Mouse (Mus musculus) A20 (cell line): Measurements from ENCODE around the gene Gm20683.
"Not testable (repeated sequence)": the region's sequence is repeated elsewhere in the genome, so short reads cannot be mapped to it uniquely, and the experiment has no call there.

Experiments used
- DNase-seq: peaks from one replicate; pipeline ENCODE4 v3.0.0-alpha.2; 2011; ENCODE audit warnings: low read depth, low spot score

The Gm20683 gene

DNA sequence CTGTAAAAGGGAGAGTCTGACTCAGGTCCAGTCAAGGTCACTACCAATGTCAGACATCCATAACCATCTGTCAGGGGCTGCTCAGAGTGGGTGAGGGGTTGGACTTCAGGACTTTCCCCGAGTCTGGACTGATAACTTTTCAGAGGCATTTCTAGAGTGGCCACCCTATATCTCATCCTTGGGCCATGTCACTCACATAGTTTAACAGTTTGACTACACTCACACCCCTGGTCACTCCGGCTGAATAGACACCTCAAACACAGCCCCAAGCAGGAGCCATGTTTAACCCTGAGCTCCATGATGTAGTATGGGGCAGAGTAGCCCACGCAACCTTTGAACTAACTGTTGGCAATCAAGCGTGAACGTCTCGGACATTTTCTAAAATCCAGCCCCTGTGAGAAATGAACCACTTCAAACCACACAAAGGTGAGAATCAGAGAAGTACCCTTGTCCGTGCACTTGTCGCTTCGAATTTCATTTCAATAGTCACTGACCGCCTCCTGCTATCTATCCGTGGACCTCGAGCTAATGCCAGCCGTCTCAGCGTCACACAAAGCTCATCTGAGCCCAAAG, 32.7 kb upstream of the Gm20683 start:
- no peak for DNase-seq

DNA sequence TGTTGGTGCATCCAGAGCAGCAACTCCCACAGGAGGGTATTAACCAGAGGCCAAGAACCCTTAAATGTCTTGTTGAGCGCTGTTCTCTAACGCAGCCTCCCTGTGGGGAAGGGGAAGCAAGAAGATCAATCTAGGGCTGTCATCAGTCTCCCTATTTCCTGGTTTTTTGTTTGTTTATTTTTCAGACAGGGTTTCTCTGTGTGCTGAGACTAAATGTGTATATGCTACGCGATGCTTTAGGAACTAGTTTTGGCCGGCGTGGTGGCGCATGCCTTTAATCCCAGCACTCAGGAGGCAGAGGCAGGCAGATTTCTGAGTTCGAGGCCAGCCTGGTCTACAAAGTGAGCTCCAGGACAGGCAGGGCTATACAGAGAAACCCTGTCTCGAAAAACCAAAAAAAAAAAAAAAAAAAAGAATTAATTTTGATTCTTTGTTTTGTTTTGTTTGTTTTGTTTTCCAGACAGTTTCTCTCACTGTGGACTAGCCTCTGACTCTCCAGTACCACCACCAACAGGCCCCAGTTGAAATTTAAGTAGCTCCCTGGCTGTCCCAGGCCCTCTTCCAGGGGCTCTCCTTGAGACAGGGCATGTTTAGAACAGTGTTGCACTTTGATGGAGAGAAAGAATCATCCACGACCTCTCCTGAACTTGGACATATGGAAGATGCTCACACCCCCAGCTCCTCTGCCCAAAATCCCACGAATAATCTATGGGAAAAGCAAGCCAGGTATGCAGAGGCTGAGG, 32.0 kb upstream of the Gm20683 start:
- DNase-seq: no peak

DNA sequence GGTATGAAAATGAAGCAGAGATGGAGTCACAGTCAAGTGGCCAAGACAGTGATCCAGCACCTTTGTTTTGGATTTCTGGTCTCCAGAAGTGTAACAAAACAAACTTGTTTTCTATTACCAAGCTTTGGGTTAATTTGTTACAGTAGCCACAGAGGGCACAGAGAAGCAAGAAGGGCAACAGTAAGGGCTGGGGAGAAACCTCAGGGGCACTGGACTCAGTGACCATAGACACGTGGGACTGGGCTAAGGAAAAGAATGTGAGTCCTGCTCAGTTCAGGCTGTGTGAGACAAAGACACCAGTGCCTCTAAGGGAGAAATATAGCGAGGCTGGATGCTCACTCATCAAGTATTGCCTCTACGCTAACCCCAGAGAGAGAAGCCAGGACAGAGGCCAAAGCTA, 31.1 kb upstream of the Gm20683 start:
- no peak for DNase-seq

DNA sequence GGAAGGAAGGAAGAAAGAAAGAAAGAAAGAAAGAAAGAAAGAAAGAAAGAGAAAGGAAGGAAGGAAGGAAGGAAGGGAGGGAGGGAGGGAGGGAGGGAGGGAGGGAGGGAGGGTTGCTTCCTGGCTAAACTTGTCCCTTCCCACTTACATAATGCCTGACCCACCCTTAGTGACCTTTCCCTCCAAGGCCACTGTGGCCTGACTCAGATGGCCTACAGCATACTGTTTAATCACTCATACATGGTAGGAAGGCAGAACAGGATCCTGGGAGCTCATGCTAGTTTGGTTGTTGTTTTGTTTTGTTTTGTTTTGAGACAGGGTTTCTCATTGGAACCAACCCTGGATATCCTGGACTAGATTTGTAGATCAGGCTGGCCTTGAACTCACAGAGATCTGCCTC, 30.0 kb upstream of the Gm20683 start:
- DNase-seq: not testable (repeated sequence)

DNA sequence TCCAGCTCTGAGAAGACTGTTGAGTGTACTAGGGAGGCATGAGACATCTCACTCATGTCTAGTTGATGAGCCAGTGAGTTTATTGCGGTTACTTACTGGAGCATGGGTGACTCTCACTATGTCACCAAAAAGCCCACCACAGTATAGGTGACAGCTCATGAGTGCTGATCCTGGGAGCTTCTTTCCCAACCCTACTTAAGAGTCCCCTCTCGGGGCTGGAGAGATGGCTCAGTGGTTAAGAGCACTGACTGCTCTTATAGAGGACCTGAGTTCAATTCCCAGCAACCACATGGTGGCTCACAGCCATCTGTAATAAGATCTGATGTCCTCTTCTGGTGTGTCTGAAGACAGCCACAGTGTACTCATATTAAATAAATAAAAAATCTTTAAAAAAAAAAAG, 28.4 kb upstream of the Gm20683 start:
- no peak for DNase-seq

DNA sequence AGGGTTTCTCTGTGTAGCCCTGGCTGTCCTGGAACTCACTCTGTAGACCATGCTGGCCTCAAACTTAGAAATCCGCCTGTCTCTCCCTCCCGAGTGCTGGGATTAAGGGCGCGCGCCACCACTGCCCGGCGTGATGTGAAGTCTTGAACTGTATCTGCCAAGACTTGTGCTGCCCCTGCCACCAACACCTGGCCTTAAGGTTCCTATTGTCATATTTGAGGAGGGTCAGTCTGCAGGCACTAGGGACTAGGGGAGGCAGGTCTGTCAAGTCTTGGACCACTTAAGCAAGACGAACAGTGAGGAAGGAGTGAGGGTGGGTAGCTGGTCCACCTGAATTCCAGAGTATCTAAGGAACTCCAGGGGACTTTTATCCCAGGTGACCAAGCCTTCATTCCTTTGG, 27.9 kb upstream of the Gm20683 start:
- DNase-seq: no peak

DNA sequence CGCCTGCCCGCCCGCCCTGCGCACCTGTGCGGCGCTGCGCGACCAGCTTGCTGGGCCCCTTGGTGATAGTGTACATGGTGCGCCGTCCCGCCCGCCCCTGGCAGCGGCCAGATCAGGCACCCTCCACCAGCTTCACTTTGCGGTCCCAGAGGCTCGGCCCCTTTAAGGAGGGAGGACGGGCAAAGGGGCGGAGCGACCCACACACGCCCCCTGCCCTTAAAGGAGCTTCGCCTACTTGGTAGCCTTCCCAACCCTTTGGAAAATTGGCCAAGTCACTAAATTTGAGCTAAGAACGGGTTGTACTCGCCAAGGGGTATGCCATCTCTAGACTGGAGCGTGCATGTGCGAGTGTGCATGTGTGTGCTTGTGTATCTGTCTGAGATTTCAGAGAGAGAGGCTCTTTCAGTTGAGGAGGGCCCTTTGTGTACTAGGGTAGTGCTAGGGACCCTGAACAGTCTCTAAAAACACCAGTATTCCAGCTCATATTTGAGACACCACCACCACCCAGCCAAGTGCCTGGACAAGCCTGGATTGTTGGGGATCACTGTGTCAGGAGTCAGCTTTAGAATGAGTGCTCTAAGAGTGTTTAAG, 27.1 kb upstream of the Gm20683 start, which contains the start of gene Mcrip2:
TSS of gene Mcrip2 (minus strand) at position 164 of the 591 bp plus-strand sequence.
- DNase-seq: peak; percentile 80

DNA sequence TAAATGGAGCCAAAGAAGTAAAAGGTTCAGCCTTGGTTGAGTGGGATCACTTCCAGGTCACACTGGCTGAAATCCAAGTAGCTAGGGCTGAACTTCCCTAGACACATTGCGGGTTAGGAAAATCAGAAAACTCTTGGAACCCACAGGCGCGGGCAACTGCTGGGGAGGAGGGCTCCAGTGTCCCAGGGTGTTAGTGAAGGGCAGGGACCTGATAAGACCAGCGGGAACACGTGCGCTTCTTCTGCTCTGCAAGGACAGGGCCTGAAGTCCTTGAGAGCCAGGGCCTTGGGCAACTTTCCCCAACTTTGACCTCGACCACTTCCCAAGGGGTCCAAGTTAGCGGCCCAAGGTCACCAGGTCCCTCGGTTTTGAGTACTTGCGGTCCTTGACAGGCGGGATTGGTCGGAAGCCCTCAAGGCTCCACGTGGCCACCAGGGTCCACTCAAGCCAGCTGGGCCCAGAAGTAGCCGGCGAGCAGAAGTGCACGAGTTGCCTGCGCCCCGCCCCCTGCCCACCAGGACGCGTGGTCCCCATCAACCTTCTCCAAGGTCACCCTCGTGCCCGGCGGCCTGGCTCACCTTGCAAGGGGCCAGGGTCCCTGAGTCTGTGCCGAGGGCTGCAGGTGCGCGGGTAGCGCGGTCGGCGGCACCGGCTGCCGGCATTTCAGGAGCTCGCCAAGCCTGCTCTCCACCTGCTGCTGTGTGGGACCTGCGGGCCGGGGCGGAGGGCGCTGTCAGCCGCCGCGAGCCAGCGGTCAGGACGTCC, 26.5 kb upstream of the Gm20683 start:
- no peak for DNase-seq

DNA sequence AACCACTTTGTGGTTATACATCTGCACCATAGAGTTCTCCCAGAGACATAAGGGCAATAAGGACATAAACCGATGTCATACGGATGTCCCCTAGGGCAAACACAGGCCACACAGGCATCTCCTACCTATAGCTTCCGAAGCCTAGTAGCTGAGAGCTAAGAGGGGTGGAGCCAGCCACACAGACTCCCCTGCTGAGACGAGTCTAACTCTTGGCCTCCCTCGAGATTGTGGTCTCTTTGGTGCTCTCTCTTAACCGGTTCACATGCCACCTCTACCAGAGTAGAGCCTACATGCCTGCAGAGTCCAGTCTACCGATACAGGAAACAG, 25.9 kb upstream of the Gm20683 start:
- peak; percentile 29 for DNase-seq

DNA sequence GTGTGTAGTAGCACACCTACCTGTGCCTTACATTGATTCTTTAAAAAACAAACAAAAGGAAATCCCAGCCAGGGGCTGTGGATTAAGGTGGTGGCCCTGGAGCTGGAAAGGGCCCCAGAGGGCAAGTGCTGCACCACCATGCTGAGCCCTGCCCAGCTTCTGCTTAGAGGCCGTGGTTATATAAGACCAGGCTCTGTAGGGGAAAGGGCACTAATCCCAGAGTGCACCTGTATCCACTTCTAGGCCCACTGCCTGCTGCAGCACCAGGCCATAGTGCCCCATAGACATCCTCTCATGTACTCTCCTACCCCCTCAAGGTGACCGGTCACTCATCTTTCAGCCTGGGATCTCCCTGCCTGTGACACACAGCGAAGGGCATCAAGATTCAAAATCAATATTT, 24.6 kb upstream of the Gm20683 start:
- no peak for DNase-seq

DNA sequence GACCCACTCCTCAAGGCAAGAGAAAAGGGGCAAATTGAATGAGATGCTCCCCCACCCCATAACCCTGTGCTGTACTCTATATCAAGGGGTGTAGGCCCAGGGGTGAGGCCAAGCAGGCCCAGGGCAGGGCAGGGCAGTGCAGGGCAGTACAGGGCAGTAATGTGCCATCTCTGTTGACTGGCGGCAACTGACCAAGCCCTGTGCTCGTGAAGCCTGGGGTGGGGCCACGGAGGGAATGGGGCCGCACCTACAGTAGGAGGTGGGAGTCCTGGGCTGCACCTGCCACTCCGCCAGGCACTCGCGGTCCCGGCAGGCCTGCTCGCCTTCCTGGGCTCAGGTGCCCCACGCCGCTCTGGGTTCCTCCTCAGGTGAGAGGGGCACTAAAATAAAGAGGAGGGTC, 23.7 kb upstream of the Gm20683 start:
- DNase-seq: no peak

DNA sequence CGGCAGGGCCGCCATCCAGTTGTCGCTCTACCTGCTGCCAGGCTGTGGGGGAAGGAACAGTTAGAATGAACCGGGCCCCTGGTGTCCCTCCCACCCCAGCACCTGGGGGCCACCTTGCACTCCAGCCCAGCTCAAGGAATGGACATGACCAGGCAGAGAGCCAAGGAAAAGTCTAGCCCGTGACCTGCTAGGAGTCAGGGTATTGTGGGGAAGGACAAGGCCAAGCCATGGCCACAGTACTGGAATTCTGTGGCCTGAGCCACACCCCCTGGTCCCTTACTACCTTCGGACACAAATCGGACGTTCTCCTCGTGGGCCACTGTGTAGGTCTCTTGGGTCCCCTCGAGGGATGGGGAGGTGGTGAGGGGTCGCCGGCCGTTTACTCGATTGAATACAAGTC, 22.7 kb upstream of the Gm20683 start:
- no peak for DNase-seq

DNA sequence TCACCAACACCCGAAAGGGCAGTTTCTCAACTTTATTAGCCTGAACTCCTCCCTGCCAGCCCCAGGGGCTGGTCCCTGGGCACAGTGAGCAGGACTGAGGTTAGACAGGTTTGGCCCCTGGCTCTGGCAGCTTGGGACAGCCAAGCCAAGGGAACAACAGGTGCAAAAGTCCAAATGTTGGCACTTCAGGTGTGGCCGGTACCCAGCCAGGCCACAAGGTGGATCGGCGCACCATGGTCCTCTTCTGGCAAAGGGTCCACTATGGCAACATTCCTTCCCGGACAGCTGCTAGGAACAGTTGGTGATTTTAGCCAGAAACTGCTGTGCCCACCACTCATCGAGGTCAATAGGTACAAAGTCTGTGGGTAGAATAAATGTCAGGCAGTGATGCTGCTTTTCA, 22.1 kb upstream of the Gm20683 start:
- no peak for DNase-seq

DNA sequence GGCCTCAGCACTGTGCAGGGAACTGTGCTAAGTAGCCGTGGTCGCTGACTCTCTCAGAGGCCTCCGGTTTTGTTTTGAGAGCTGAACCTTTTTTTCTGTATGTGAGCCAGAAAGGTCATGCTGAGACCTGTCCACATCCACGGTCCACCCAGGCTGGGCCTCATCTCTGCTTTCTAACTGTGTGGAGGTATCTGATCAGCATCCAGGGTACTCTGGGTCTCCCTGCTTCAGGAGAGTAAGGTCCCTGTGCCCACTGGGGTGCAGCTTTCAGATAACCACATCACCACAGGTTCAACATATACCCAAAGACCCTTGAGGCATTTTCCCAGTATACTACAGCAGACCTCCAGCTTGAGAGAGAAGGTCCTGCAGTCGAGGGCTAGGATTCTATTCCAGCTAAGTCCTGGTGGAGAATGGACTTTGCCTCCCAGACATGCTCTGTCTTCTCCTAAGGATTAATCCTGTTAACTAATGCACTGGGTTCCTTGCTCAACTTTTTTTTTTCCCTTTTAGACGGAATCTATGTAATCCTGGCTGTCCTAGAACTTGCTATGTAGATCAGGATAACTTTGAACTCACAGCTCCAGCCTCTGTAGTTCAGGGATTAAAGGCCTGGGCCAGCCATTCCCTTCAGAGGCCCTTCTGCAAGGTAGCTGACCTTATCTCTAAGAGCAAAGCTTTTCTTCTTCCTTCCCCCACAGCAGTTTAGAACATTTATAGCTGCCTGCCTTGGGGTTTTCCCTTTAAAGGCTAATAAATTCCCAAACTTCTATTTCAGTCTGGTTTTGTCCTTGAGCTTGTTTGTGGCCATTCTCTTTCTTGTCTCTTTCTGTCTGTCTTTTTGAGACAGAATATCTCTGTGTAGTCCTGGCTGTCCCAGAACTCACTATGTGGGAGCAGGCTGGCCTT, 20.4 kb upstream of the Gm20683 start:
- DNase-seq: no peak

DNA sequence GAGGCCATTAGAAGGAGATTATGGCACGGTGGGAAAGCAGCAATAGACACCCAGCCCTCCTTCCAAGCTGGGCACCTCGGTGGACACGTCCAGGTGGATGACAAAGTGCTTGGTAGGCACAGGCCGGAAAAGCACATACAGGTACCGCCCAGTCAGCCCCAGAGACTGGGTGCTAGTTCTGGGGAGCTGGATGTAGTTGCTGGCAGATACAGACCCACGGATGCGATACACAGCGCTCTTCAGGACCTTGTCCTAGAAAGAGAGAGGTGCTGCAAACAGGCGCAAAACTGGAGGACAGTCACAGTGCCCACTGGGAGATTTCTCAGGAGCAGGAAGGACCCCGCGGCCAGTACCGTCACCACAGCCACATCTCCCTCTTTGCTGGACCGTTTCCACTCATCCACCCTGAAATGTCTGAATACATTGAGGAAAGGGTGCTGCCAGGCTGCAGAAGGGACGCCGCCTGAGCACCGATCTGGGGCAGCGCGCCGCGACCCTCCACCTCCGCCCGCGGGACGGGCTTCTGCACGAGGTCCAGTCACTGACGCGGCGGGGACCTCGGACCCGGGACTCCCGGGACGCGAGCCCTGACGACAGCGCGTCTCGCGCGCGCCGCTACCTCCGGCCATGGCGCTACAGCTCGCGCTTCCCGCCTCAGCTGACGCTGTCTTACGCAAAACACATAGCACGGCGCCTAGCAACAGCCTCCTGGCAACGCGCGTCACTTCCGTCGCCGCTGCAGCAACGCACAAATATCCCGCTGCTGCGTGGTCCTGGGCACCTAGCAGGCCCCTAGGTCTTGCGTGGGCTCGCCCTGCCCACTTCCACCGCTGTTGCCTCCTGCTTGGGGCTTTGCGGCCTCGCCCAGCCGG, 19.5 kb upstream of the Gm20683 start, which contains the start of gene Wdr90:
TSS of gene Wdr90 (minus strand) at position 670 of the 872 bp plus-strand sequence.
- peak; percentile 93 for DNase-seq

DNA sequence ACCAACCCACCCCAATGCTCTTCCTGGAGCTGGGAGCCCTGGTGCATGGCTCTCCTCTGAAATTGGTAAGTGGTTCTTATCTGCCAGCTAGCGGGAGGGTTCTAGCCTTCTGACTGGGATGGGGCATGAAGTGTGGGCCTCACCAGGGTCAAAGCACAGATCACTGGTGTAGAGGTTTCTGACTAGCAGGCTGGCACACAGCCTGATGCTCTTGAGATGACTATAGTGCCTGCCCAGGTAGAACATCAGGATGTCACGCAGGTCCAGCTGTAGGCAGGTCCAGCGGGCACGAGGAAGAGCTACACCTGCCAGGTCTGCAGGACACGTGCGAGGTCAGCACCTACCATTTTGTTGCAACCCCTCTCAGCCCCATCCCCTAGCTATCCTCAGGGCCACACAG, 18.7 kb upstream of the Gm20683 start:
- DNase-seq: no peak

DNA sequence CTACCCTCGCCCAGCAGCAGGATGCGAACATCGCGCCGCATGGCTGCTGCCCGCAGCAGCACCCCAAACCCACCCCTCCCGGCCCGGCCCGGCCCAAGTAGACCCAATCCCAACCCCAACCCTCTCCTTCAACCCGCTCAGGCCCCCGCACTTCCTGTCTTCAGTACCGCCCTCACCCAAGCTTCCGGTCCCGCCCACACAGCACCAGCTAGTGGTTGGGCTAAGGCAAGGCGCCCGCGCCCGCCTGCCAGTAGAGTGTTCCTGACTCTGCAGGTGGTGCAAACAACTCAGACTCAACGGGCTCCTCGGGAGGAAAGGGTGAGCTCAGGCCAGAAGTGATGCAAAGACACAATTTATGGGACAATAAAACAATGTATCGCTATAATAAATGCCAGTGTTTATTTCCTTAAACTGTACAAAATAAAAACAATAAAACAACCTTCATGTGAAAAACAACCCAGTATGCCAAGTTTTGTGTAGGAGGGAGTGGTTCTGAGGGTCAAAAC, 2.9 kb upstream of the Gm20683 start, which contains the start of gene Rhot2:
TSS of gene Rhot2 (minus strand) at position 456 of the 506 bp plus-strand sequence.
- peak; percentile 94 for DNase-seq

DNA sequence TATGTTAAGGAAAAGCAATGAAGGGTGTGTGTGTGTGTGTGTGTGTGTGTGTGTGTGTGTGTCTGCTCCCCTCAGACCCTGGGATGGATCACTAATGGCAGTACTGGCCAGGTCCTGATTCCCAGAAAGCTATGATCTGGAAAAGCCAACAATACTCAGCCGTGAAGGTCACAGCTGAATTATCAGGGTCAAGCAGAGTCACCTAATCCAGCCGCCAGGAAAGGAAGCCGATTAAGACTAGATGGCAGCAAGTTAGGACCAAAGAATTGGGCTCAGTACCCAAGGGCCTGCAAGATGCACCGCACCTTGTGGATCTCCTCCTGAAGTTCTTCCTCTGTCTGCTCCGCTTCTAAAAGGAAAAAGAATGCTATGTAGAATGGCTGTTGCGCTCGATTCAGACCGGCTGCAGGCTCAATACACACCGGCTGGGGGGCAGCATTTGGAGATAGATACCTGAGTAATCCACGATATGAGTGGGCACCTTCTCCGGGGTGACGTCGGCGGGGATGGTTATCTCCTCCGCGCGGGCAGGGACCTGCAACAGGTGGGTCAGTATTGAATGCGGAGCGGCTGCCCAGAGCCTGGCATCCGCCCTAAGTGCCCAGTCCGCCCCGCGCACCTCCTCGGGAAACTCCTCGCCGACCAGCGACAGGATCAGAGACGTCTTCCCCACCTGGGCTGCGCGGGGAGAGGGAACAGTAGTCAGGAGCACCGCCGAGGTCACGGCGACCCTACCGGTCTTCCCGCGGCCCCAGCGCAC, 2.3 kb upstream of the Gm20683 start:
- no peak for DNase-seq

DNA sequence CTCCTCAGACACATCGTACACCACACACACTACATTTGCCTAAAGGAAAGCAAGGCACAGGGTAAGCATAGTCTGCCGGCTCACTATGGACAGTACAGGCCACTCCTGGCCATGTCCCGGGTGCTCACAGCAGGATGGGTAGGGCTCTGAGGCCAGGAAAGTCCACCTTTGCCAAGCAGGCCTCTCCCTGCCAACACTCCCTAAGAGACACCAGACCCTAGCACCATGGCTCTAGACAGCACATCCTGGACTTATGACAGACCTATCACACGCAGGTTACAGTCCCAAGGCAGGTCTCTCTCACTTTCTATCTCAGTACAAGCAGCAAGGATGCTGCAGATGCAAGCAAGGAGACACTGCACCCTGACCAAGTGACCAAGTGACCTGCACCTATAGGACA, 1.6 kb upstream of the Gm20683 start:
- DNase-seq: no peak
